Mouse (Mus musculus) erythroid progenitor cell, adult 5-6 weeks (primary cell): ENCODE data around the gene Ang5. TPM values are rescaled to one million over a fixed set of nuclear protein-coding genes. Genes with fewer than 3 reads are reported as not detected.

Experiments used
- total RNA-seq, 2 experiments: library from RNA; stranded (forward) in 1 of 2; stranded (reverse) in 1 of 2; fragments of 150-400 nt in 1 of 2; fragments of 186-747, 209-891 nt in 1 of 2; gene quantifications; 2 replicates each; pipeline versions ENCODE4 v1.2.3 to v1.2.4; 2015 to 2017; ENCODE audit warnings: low replicate concordance in 2 of 2

Ang5 gene
- total RNA-seq, 2 experiments from 2014 or later = not detected

Other genes starting within 250 kb of the Ang5 start
- gene Gm16506, start 229.6 kb upstream of the Ang5 start, total RNA-seq (2015; ENCODE audit: low replicate concordance) = not detected in 2 replicates
- gene Gm16506, start 229.6 kb upstream of the Ang5 start, total RNA-seq (2017; ENCODE audit: low replicate concordance) = not detected in 2 replicates
- not detected in 2 replicates for gene Gm6526, start 209.2 kb upstream of the Ang5 start, total RNA-seq (2015; ENCODE audit: low replicate concordance)
- gene Gm6526, start 209.2 kb upstream of the Ang5 start, total RNA-seq (2017; ENCODE audit: low replicate concordance) = not detected in 2 replicates
- not detected in 2 replicates for gene Gm8180, start 172.3 kb upstream of the Ang5 start, total RNA-seq (2015; ENCODE audit: low replicate concordance)
- gene Gm8180, start 172.3 kb upstream of the Ang5 start, total RNA-seq (2017; ENCODE audit: low replicate concordance) = not detected in 2 replicates
- 28.1 TPM in 2 replicates for gene Ear1, start 81.6 kb upstream of the Ang5 start, total RNA-seq (2015; ENCODE audit: low replicate concordance)
- gene Ear1, start 81.6 kb upstream of the Ang5 start, total RNA-seq (2017; ENCODE audit: low replicate concordance) = 31.3 and 37.0 TPM in 2 replicates
- gene Ear10, start 33.5 kb upstream of the Ang5 start, total RNA-seq (2015; ENCODE audit: low replicate concordance) = 10.9 TPM in 1 of 2 replicates, not detected in the other
- not detected in 2 replicates for gene Ear10, start 33.5 kb upstream of the Ang5 start, total RNA-seq (2017; ENCODE audit: low replicate concordance)
- 9.4 and 13.8 TPM in 2 replicates for gene Gm8113, start 31.7 kb upstream of the Ang5 start, total RNA-seq (2015; ENCODE audit: low replicate concordance)
- 5.3 and 7.3 TPM in 2 replicates for gene Gm8113, start 31.7 kb upstream of the Ang5 start, total RNA-seq (2017; ENCODE audit: low replicate concordance)
- gene Ang6, start 45.2 kb downstream of the Ang5 start, total RNA-seq (2015; ENCODE audit: low replicate concordance) = not detected in 2 replicates
- not detected in 2 replicates for gene Ang6, start 45.2 kb downstream of the Ang5 start, total RNA-seq (2017; ENCODE audit: low replicate concordance)
- 41.9 and 51.2 TPM in 2 replicates for gene Ear2, start 145.6 kb downstream of the Ang5 start, total RNA-seq (2015; ENCODE audit: low replicate concordance)
- gene Ear2, start 145.6 kb downstream of the Ang5 start, total RNA-seq (2017; ENCODE audit: low replicate concordance) = 71.5 and 100 TPM in 2 replicates
- gene Gm3327, start 166.8 kb downstream of the Ang5 start, total RNA-seq (2015; ENCODE audit: low replicate concordance) = not detected in 2 replicates
- not detected in 2 replicates for gene Gm3327, start 166.8 kb downstream of the Ang5 start, total RNA-seq (2017; ENCODE audit: low replicate concordance)
- not detected in 2 replicates for gene Gm8212, start 240.6 kb downstream of the Ang5 start, total RNA-seq (2015; ENCODE audit: low replicate concordance)
- not detected in 2 replicates for gene Gm8212, start 240.6 kb downstream of the Ang5 start, total RNA-seq (2017; ENCODE audit: low replicate concordance)